Mouse (Mus musculus) spleen, adult 2 months (tissue): ENCODE data around the gene S100a10.

ENCODE experiments used
- CTCF ChIP-seq: fragments of 200-500 bp; IDR thresholded peaks from 2 replicates; pipeline ENCODE4 v1.5.1; 2011; ENCODE audit warnings: mild to moderate bottlenecking, inconsistent platforms; ENCODE audit not compliant: insufficient read depth, insufficient read length, insufficient replicate concordance; ENCODE audit errors: extremely low read depth
- POLR2A ChIP-seq: fragments of 200-500 bp; IDR thresholded peaks from 2 replicates; pipeline ENCODE4 v1.6.1; 2011; ENCODE audit warnings: low read depth, low read length, inconsistent platforms

GRCm38 (mm10) chr3:93511036-93511435 is 43.8 kb upstream of the S100a10 start:
- TF ChIP-seq CTCF = no peak
- no peak for TF ChIP-seq POLR2A
